Mouse (Mus musculus): Measurements from ENCODE around the gene Amfr. TPM values are rescaled to one million over a fixed set of nuclear protein-coding genes. Genes with fewer than 3 reads are reported as not detected.
"Not testable (repeated sequence)": the region's sequence is repeated elsewhere in the genome, so short reads cannot be mapped to it uniquely, and the experiment has no call there.

Gene Amfr
- 39.0 and 41.5 TPM in 2 replicates for polyA plus RNA-seq (2015; fragmentation: Nextera tagmentation; extraction: Ambion mirVana)

DNA sequence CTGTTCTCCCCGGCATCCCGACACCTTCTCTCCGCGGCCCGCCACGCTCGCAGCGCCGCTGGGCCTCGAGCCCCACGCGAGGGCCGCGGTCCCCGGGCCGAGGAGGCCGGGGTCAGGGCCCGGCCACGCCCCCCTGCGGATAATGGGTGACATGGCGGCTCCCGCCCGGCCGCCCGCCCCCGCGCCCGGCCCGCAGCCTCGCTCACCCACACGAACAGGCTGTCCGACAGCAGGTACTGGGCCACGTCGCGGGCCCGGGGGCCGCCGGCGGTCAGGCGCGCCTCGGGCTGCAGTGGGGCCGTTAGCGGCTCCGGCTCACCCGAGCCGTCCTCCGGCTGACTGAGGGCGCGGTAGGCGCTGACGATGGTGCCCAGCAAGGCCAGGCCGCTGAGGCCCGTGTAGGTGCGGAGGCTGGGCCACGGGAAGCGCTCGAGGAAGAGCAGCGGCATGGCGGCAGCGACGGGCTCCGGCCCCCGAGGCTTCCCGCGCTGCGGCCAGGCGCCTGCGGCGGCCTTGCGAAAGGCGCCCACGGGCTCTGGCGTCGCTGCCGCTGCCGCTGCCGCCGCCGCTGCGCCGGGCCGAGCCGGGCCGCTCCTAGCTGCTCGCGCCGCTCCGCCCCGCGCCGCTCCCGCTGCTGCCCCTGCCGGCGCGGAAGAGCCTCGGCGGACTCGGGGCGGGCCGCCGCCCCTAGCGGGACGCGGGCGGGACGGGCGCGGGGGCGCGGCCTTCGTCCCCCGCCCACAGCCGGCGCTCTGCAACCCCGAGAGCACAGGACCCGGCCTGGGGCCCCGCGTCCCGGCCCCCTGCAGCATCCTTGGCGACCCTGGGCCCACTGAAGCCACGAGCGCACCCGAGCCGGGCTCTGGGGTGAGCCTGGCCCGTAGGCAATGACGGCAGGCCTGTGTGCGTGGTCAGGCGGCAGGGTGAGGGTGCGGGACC, at the start of gene Amfr:
Gene Amfr (minus strand): TSS at position 830 of the 939 bp plus-strand sequence.
- Histone ChIP-seq H3K9ac (peak within 1 kb of the TSS; percentile 96), H3K4me3 (peak within 1 kb of the TSS; percentile 96), H3K36me3 (no peaks in the 10 kb centered on the region), H3K9me3 (no peaks in the 10 kb centered on the region), H3K27me3 (no peaks in the 10 kb centered on the region), H3K4me2 (peak within 1 kb of the TSS; percentile 95), H3K27ac (peak within 1 kb of the TSS; percentile 95), H3K4me1 (peaks cover 26% of the 10 kb centered on the region)
- WGBS: under 1% methylated on average over 109 of the region's 130 CpGs
- peak; percentile 84 for ATAC-seq (ENCODE audit: insufficient number of reproducible peaks, low FRiP score, low TSS enrichment, low read depth)

DNA sequence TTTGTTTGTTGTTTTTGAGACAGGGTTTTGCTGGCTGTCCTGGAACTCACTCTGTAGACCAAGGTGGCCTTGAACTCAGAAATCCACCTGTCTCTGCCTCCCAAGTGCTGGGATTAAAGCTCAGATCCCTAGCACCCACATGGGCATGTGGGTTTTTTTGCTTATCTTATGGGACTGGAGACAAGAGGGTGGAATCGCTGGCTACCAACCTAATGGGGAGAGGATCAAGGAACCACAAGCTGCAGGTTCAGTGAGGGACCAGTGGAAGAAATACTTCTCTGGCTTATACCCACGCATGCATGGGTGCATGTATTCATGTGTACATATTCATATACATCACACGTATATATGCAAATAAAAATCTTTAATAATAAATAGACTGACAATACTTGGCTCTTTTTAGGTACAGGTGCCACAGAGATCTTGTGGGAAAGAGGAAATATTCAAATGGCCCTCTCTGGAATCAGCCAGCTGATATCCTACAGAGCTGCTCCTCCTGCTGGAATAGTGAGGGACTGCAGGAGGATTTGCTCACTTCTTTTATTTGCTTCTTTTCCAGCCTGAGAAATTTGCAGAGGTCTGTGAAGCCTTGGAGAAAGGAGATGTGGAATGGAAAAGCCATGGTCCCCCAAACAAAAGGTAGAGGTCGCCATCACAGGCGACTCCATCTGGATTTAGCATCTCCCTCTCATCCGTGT, 44.7 kb upstream of the Amfr start:
- Histone ChIP-seq H3K36me3 (peaks cover 72% of the 10 kb centered on the region), H3K9me3 (no peaks in the 10 kb centered on the region), H3K4me3 (no peak overlapping the region), H3K4me2 (no peak overlapping the region), H3K27ac (no peak overlapping the region), H3K27me3 (no peaks in the 10 kb centered on the region), H3K4me1 (no peaks in the 10 kb centered on the region), H3K9ac (no peak overlapping the region)
- ATAC-seq (ENCODE audit: insufficient number of reproducible peaks, low FRiP score, low TSS enrichment, low read depth): no peak
- 68% methylated on average over 6 of the region's 6 CpGs for WGBS

DNA sequence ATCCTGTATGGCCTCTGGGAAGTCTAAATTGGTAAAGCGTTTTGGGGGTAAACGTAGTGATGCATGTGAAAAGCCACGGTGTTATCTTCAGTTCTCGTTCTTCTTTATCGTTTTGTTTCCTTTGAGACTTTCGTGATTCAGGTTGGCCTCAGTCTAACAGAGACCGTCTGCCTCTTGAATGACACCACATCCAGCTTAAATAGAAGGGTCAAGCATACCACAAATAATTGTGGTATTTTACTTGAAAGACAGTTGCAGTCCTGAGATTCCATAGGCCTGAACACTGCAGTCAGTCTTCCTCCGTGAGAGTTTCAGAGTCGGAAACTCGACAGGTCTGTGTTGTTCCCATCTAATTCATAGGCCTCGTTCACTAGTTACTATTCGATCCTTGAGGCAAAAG, 40.1 kb upstream of the Amfr start:
- Histone ChIP-seq H3K4me3 (no peak overlapping the region), H3K9me3 (no peaks in the 10 kb centered on the region), H3K9ac (no peak overlapping the region), H3K4me1 (no peaks in the 10 kb centered on the region), H3K36me3 (peaks cover 51% of the 10 kb centered on the region), H3K27me3 (no peaks in the 10 kb centered on the region), H3K4me2 (no peak overlapping the region), H3K27ac (no peak overlapping the region)
- ATAC-seq (ENCODE audit: insufficient number of reproducible peaks, low FRiP score, low TSS enrichment, low read depth): no peak
- 86% methylated on average over 12 of the region's 12 CpGs for WGBS

DNA sequence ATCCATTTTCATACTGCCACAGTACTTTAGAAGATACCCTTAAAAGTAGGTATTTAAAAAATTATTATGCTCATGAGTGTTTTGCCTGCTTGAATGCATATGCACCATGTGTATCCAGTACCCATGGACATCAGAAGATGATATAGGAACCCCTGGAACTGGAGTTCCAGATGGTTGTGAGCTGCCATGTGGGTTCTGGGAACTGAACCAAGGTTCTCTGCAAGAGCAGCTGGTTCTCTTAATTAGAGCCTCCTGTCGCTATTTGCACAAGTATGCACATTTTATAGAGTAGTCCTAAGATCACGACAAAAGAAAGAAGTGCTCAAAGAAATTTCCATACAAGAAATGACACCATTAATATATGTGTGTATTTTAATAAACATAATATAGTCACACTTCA, 35.2 kb upstream of the Amfr start:
- Histone ChIP-seq H3K27me3 (no peaks in the 10 kb centered on the region), H3K36me3 (peaks cover 13% of the 10 kb centered on the region; the same call in 1 of the 2 replicates), H3K4me1 (no peaks in the 10 kb centered on the region), H3K27ac (no peak overlapping the region), H3K4me3 (no peak overlapping the region), H3K4me2 (no peak overlapping the region), H3K9ac (no peak overlapping the region), H3K9me3 (no peaks in the 10 kb centered on the region)
- 52% methylated on average over 2 of the region's 2 CpGs for WGBS
- no peak for ATAC-seq (ENCODE audit: insufficient number of reproducible peaks, low FRiP score, low TSS enrichment, low read depth)

DNA sequence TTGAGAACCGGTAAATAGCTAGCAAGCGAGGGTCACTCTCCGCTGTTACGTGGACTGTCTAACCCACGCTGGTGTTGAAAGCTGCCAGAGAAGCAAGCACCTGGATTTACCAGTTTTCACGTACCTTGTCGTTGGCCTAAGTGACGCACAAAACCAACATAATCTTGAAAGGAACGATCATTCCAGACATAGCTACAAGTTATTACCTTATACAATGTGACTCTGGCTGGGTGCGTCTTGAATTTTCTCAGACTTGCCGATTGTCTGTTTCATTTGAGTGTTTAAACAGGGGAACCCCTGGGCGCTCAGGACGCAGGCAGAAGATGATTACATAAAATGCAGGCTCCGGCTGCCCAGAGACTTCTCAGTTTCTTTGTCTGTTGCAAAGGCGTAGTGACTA, 25.2 kb upstream of the Amfr start:
- Histone ChIP-seq H3K36me3 (no peaks in the 10 kb centered on the region), H3K27me3 (no peaks in the 10 kb centered on the region), H3K4me3 (peak overlapping the region; percentile 84), H3K4me1 (peaks cover 15% of the 10 kb centered on the region), H3K9me3 (no peaks in the 10 kb centered on the region), H3K27ac (no peak overlapping the region), H3K4me2 (peak overlapping the region; percentile 75), H3K9ac (peak overlapping the region; percentile 45)
- ATAC-seq (ENCODE audit: insufficient number of reproducible peaks, low FRiP score, low TSS enrichment, low read depth): no peak
- WGBS: 9% methylated on average over 15 of the region's 15 CpGs

DNA sequence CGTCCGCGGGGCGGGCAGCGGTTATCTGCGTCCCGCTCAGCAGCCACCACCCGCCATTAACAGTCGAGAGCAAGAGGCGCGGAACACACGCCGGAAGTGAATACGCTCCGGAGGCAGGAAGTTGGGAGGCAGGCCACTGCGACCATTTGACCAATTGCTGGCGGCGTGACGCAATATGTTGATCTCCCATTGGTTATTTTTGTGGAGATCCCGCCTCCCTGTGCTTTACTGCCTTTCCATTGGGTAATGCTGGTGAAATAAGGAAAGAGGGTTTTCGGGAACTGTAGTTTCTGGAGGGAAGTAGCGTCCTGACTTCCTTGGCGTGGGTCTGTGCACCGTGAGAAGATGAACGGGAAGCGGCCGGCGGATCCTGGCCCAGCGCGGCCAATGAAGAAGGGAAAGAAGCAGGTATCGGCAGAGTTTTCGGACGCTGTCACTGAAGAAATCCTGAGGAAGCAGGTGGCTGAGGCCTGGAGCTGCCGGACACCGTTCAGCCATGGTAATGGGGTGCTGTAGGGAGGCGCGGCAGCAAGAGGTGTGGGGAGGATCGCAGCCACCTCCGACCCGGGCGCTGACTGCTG, 24.4 kb upstream of the Amfr start, which contains the start of the genes Nudt21 and Ogfod1:
Gene Nudt21 (minus strand): TSS at position 88 of the 581 bp plus-strand sequence.
Gene Ogfod1 (plus strand): TSS at position 255 of the 581 bp plus-strand sequence.
- peak; percentile 100 for ATAC-seq (ENCODE audit: insufficient number of reproducible peaks, low FRiP score, low TSS enrichment, low read depth)
- H3K9me3 ChIP-seq: no peaks in the 10 kb centered on the region
- H3K4me2 ChIP-seq: peak within 1 kb of the TSS; percentile 75
- peak within 1 kb of the TSS; percentile 85 for H3K27ac ChIP-seq
- H3K27me3 ChIP-seq: no peaks in the 10 kb centered on the region
- peak within 1 kb of the TSS; percentile 84 for H3K4me3 ChIP-seq
- under 1% methylated on average over 41 of the region's 41 CpGs for WGBS
- H3K36me3 ChIP-seq: no peaks in the 10 kb centered on the region
- H3K4me1 ChIP-seq: peaks cover 15% of the 10 kb centered on the region
- peak within 1 kb of the TSS; percentile 47 for H3K9ac ChIP-seq

DNA sequence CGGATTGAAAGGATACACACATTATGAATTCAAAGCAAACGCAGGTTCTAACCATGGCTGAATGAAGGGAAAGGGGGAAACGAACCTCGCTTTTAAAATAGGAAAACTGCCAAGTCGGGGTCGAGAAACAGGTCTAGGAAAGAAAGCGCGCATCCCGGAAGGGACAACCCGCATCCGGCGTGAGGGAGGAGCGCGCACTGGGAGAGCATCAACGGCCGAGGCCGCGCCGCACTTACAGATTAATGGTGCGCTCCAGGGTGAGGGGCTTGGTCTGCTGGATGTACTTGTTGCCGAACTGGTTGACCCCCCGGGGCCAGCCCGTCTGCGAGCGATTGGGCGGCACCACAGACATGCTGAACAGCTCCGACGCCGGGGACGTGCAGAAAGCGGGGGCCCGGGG, 23.9 kb upstream of the Amfr start:
- Histone ChIP-seq H3K27ac (peak overlapping the region; percentile 85), H3K4me3 (peak overlapping the region; percentile 84), H3K9ac (peak overlapping the region; percentile 47), H3K4me2 (peak overlapping the region; percentile 54), H3K4me1 (peaks cover 15% of the 10 kb centered on the region)
- H3K27me3 ChIP-seq, H3K36me3 ChIP-seq, H3K9me3 ChIP-seq: not testable (repeated sequence)
- whole genome bisulfite sequencing: under 1% methylated on average over 27 of the region's 32 CpGs
- ATAC-seq (ENCODE audit: insufficient number of reproducible peaks, low FRiP score, low TSS enrichment, low read depth): peak; percentile 85

DNA sequence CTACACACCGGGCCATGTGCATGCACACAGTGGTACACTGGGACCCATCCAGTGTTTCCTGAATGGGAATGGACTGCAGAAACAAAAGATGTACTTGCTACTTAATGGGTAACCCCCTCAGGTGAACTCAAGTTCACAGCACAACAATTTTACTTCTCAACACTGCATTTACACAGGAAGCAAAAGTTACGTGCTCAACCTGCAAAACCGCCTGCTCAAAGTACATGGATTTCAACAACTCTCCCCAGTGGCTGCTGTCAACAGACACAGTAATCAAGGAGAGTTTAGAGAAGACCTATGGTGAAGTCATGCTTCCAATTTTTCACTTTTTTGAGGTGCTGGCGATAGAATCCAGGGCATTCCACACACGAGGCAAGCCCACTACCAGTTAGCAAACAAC, 22.6 kb upstream of the Amfr start:
- H3K9ac ChIP-seq: no peak overlapping the region
- H3K27me3 ChIP-seq: no peaks in the 10 kb centered on the region
- peaks cover 9% of the 10 kb centered on the region; the same call in 1 of the 2 replicates for H3K36me3 ChIP-seq
- no peaks in the 10 kb centered on the region for H3K9me3 ChIP-seq
- H3K27ac ChIP-seq: no peak overlapping the region
- peak overlapping the region; percentile 54 for H3K4me2 ChIP-seq
- 47% methylated on average over 5 of the region's 5 CpGs for WGBS
- ATAC-seq (ENCODE audit: insufficient number of reproducible peaks, low FRiP score, low TSS enrichment, low read depth): no peak
- peaks cover 15% of the 10 kb centered on the region for H3K4me1 ChIP-seq
- H3K4me3 ChIP-seq: peak overlapping the region; percentile 84; the same call in 1 of the 2 replicates

DNA sequence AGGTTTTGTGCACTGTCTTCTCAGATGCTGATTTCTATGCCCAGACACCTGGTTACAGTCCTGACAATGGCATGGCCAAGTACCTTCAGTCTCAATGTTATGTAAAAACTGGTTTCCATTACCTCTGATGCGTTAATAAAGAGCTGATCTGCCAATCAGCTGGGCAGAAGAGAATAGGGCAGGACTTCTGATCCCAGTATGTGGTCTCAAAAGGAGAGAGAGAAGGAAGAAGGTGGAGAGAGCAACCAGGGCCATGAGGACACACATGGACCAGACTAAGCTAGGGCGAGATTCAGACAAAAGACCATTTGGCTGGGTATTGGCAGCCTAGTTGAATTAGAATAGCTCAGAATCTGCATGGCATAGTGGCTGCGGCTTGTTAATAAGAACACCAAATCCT, 21.0 kb upstream of the Amfr start:
- no peak for ATAC-seq (ENCODE audit: insufficient number of reproducible peaks, low FRiP score, low TSS enrichment, low read depth)
- H3K9ac ChIP-seq: no peak overlapping the region
- no peak overlapping the region for H3K4me3 ChIP-seq
- no peaks in the 10 kb centered on the region for H3K9me3 ChIP-seq
- H3K4me1 ChIP-seq: peaks cover 15% of the 10 kb centered on the region
- 84% methylated on average over 3 of the region's 3 CpGs for WGBS
- H3K4me2 ChIP-seq: no peak overlapping the region
- H3K27me3 ChIP-seq: no peaks in the 10 kb centered on the region
- H3K36me3 ChIP-seq: peaks cover 24% of the 10 kb centered on the region
- no peak overlapping the region for H3K27ac ChIP-seq

DNA sequence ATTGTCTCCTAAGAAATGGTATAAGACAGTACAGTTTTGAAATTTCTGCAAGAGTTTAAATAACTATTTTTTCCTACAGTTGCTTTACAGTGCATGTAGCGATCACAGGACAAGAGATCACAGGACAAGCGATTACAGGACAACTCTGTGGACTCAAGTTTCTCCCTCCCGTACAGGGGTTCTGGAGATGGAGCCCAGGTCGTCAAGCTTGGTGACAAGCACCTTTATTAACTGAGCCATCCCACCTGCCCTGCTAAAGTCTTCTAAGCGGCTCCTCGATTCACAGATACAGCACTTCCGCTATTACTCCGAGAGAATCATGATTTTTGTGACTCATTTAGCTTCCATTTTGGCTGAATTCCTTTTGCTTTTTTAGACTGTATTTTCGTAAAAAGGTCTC, 17.1 kb upstream of the Amfr start:
- ATAC-seq (ENCODE audit: insufficient number of reproducible peaks, low FRiP score, low TSS enrichment, low read depth): no peak
- Histone ChIP-seq H3K4me3 (no peak overlapping the region), H3K27me3 (no peaks in the 10 kb centered on the region), H3K27ac (no peak overlapping the region), H3K9me3 (no peaks in the 10 kb centered on the region), H3K36me3 (peaks cover 57% of the 10 kb centered on the region), H3K9ac (no peak overlapping the region), H3K4me1 (no peaks in the 10 kb centered on the region), H3K4me2 (no peak overlapping the region)
- 93% methylated on average over 9 of the region's 9 CpGs for WGBS

DNA sequence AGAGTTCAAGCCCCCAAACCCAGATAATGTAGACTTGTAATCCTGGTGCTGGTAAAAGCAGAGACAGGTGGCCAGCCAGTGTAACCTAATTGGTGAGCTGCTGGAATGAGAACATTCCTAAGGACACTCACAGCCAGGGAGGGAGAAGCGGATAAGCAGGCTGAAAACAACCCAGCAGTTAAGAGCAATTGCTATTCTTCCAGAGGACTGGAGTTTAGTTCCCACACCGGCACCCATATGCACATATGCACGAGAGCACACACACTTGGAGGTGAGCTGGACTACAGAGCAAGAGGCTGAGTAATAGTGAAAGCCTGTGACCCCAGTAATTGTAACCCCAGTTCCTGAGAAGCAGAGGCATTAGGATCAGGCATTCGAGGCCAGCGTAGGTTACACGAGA, 11.3 kb upstream of the Amfr start:
- Histone ChIP-seq H3K4me1 (no peaks in the 10 kb centered on the region), H3K27me3 (no peaks in the 10 kb centered on the region), H3K4me3 (no peak overlapping the region), H3K36me3 (peaks cover 73% of the 10 kb centered on the region), H3K9ac (no peak overlapping the region), H3K9me3 (no peaks in the 10 kb centered on the region), H3K4me2 (no peak overlapping the region), H3K27ac (no peak overlapping the region)
- no peak for ATAC-seq (ENCODE audit: insufficient number of reproducible peaks, low FRiP score, low TSS enrichment, low read depth)
- 92% methylated on average over 6 of the region's 6 CpGs for WGBS

All from limb, embryonic 15.5 days (tissue).